Mouse (Mus musculus) adrenal gland, postnatal 36 days (tissue): ENCODE measurements around the gene Olfr761. TPM values are rescaled to one million over a fixed set of nuclear protein-coding genes. Genes with fewer than 3 reads are reported as not detected.
"Not testable (repeated sequence)": the region's sequence is repeated elsewhere in the genome, so short reads cannot be mapped to it uniquely, and the experiment has no call there.

Experiments
- DNase-seq, 2 experiments: peaks; one replicate each; pipeline ENCODE4 v3.0.0; 2021; ENCODE audit warnings: mixed read lengths in 1 of 2
- long read RNA-seq, 2 experiments: library from polyadenylated mRNA; stranded (forward); transcript quantifications; one replicate each; pipeline ENCODE4 v2.0.0; 2021; ENCODE audit warnings: borderline sequencing depth in 2 of 2
- total RNA-seq, 2 experiments: library from RNA; stranded (reverse); gene quantifications; 2 replicates each; pipeline ENCODE4 v1.2.3; 2021

The Olfr761 gene
- total RNA-seq, result not detected
- long read RNA-seq, experiment 1, result 0 reads
- long read RNA-seq, experiment 2, result 0 reads

DNA sequence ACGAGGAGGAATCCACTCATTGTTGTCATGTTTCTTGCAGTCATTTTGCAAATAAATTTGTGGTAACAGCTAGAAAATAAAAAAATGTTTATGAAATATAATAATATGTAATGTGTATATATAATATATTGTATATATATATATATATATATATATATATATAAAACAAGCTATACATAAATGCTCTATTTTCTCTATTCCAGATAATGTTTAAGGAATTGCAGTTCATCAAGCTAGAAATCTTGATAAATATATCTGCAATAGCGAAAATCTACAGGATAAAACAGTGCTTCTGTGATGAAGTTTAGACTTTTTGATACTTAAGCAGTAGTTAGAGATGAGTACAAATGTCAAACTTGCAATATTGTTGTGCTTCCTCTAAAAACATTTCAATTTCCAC is at the start of gene Olfr761:
Gene Olfr761, minus strand, starts transcription at position 101 of the 400 bp plus-strand sequence.
- DNase-seq, result no peak

DNA sequence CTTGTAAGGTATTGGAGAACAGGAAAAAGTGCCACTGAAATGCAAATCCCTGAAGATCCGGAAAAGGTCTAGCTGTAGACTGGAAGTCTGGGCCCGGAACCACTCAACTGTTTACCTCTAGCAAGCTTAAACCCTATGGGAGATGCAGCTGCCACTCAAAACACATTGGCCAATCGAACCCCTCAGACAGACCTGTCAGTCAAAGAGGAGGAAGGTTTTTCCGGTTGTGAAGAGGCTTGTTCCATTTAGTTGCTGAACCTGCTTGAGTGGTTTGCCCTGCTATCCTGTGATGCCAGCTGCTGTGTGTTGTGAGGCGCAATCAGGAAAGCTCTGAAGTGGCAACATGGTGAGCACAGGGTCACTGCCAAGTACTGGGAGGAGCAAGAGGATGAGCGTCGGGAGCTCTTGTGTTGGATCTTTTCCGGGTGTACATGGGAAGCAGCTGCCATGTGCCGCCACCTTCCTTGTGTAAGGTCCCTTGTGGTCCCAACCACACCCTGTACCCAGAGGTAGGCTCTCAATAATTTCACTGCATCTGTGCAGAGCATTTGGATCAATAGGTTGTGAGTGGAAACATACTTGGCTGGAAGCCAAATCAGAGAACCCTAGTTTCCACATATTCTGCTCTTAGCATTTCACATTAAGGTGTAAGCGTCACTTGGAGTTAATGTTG is 42.9 kb upstream of the Olfr761 start:
- DNase-seq, result no peak

DNA sequence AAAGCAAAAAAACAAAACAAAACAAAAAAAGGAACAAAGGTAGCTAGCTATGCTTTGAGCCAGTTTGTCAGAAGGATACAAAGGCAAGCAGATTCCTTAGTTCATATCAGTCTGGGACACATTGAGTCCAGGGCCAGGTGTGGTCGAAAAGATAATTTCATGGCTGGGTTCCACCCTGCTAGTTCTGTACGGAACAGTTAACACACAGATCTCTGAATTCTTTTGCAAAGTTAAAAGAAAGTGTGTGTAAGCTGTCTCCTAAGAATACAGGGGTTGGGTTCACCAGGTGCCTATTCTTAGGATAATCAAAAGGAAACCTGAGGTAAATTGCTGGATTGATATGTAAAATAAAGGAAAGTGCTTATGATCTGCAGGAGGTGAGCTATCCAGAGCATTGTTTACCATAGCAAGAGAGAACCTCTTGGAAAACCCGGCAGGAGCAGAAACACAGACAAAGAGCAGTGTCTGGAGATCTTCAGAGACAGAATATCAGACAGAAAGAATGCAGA is 37.6 kb upstream of the Olfr761 start:
- DNase-seq, result no peak

DNA sequence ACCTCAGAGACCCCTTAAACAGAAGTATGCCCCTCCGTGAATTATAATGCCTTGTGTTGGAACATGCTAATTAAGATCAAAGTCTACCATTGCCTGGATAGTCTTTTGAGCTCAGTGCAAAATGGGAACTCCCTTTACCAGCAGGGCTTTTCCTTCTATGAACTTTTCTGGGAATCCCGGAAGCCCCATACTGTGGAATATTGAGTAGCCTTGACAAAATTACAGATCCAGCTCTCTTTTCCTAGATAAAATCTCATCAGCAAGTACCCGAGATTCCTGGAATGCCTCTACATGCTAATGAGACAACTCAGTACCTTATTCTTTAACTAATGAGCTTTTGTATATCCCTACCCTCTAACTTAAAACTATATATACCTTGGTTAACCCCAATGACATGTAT is 20.7 kb upstream of the Olfr761 start:
- DNase-seq, result no peak

DNA sequence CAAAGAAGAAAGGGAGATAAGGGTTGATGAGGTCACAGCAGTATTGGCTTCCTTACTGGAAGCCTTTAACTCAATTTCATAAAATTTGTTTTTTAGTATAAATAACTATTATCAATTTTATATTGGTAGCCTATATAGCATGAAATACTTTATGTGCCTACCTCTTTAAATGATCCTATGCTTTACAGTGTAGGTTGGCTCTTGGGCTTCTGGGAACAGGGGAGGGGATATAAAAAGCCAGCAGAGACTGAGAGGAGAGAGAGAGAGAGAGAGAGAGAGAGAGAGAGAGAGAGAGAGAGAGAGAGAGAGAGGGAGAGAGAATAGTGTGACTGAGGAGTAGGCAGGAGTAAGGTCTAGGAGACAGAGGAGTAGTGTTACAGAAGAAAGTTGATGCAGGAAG is 32.6 kb downstream of the Olfr761 start, which contains the start of gene Olfr128:
Gene Olfr128, plus strand, starts transcription at position 301 of the 400 bp plus-strand sequence.
- DNase-seq, result no peak

DNA sequence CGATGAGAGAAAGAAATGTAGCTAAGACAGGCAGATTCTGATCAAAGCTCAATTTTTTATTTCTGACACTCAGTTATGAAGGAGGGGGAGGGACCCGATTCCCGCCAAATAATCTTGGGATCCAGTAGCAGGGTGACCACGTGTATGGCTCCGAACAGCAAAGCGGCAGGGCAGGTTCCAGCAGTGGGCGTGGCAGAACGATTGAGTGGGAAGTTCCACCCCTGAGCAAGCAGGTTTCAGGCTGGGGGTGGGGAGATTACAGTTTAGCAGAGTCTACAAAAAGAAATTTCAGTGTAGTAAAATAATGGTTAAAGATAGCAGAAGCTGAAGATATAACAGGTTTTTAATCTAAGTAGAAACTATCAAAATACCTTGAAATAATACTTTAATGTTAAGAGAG is 46.1 kb downstream of the Olfr761 start:
- DNase-seq, result not testable (repeated sequence)

Other genes starting within 250 kb of the Olfr761 start
- not detected for gene Olfr120, start 231.3 kb downstream of the Olfr761 start, total RNA-seq
- not detected for gene Olfr121, start 204.2 kb downstream of the Olfr761 start, total RNA-seq
- not detected for gene Olfr122, start 184.5 kb downstream of the Olfr761 start, total RNA-seq
- gene Olfr123, start 159.6 kb downstream of the Olfr761 start, total RNA-seq, result not detected
- not detected for gene Olfr124, start 153.2 kb downstream of the Olfr761 start, total RNA-seq
- not detected for gene Olfr125, start 120.1 kb downstream of the Olfr761 start, total RNA-seq
- gene Olfr126, start 105.6 kb downstream of the Olfr761 start, total RNA-seq, result not detected
- gene Olfr127, start 52.6 kb downstream of the Olfr761 start, total RNA-seq, result not detected
- gene Olfr128, start 32.5 kb downstream of the Olfr761 start, total RNA-seq, result not detected
- not detected for gene Olfr129, start 107.0 kb upstream of the Olfr761 start, total RNA-seq
- gene Olfr130, start 110.8 kb upstream of the Olfr761 start, total RNA-seq, result not detected
- not detected for gene Olfr131, start 135.6 kb upstream of the Olfr761 start, total RNA-seq
- gene Olfr132, start 181.4 kb upstream of the Olfr761 start, total RNA-seq, result not detected
- gene Olfr133, start 192.2 kb upstream of the Olfr761 start, total RNA-seq, result not detected
- not detected for gene Olfr134, start 218.3 kb upstream of the Olfr761 start, total RNA-seq